Mouse (Mus musculus): Measurements from ENCODE around the gene Ush1g. TPM values are rescaled to one million over a fixed set of nuclear protein-coding genes. Genes with fewer than 3 reads are reported as not detected.

Gene Ush1g
- polyA plus RNA-seq, 1 experiment from 2014 or later = not detected

GRCm38 (mm10) chr11:115271052-115271451 lies 50.8 kb downstream of the Ush1g start:
- no peak overlapping the region for H3K27ac ChIP-seq (ENCODE audit: low read length)
- H3K4me3 ChIP-seq (ENCODE audit: low read length) = no peak overlapping the region
- H3K36me3 ChIP-seq (ENCODE audit: control insufficient read depth, insufficient read depth, low read length) = no peaks in the 10 kb centered on the region
- WGBS = 65% methylated on average over 9 of the region's 9 CpGs
- no peak for ATAC-seq (ENCODE audit: low read depth)
- no peak overlapping the region for H3K4me2 ChIP-seq (ENCODE audit: low read depth, low read length)
- no peaks in the 10 kb centered on the region for H3K9me3 ChIP-seq (ENCODE audit: control insufficient read depth, low read length)
- no peak overlapping the region for H3K9ac ChIP-seq (ENCODE audit: low read length)
- peaks cover 6% of the 10 kb centered on the region; the same call in 1 of the 2 replicates for H3K4me1 ChIP-seq (replicated peaks; ENCODE audit: control insufficient read depth, insufficient read depth, low read length)
- peaks cover 29% of the 10 kb centered on the region for H3K27me3 ChIP-seq (ENCODE audit: control insufficient read depth, insufficient read depth, low read depth, low read length)

GRCm38 (mm10) chr11:115270148-115270861 lies 51.5 kb downstream of the Ush1g start:
- no peaks in the 10 kb centered on the region for H3K9me3 ChIP-seq (ENCODE audit: control insufficient read depth, low read length)
- WGBS = 23% methylated on average over 19 of the region's 19 CpGs
- H3K9ac ChIP-seq (ENCODE audit: low read length) = no peak overlapping the region
- H3K36me3 ChIP-seq (ENCODE audit: control insufficient read depth, insufficient read depth, low read length) = no peaks in the 10 kb centered on the region
- peaks cover 4% of the 10 kb centered on the region; the same call in 1 of the 2 replicates for H3K4me1 ChIP-seq (replicated peaks; ENCODE audit: control insufficient read depth, insufficient read depth, low read length)
- H3K4me3 ChIP-seq (ENCODE audit: low read length) = no peak overlapping the region
- no peak overlapping the region for H3K4me2 ChIP-seq (ENCODE audit: low read depth, low read length)
- H3K27me3 ChIP-seq (ENCODE audit: control insufficient read depth, insufficient read depth, low read depth, low read length) = peaks cover 37% of the 10 kb centered on the region
- no peak overlapping the region for H3K27ac ChIP-seq (ENCODE audit: low read length)
- ATAC-seq (ENCODE audit: low read depth) = peak; percentile 18; the same call in 1 of the 2 replicates

- no peaks in the 10 kb centered on the region for H3K9me3 ChIP-seq (ENCODE audit: control insufficient read depth, low read length)
- H3K4me1 ChIP-seq (replicated peaks; ENCODE audit: control insufficient read depth, insufficient read depth, low read length) = peaks cover 4% of the 10 kb centered on the region; the same call in 1 of the 2 replicates
- H3K27me3 ChIP-seq (ENCODE audit: control insufficient read depth, insufficient read depth, low read depth, low read length) = peaks cover 45% of the 10 kb centered on the region
- no peak overlapping the region for H3K27ac ChIP-seq (ENCODE audit: low read length)
- H3K4me2 ChIP-seq (ENCODE audit: low read depth, low read length) = no peak overlapping the region
- no peak overlapping the region for H3K4me3 ChIP-seq (ENCODE audit: low read length)
- no peak overlapping the region for H3K9ac ChIP-seq (ENCODE audit: low read length)
- WGBS = 88% methylated on average over 27 of the region's 27 CpGs
- no peak for ATAC-seq (ENCODE audit: low read depth)
- no peaks in the 10 kb centered on the region for H3K36me3 ChIP-seq (ENCODE audit: control insufficient read depth, insufficient read depth, low read length)
Observed at GRCm38 (mm10) chr11:115269330-115270066, 52.3 kb downstream of the Ush1g start.

GRCm38 (mm10) chr11:115267958-115268357 lies 53.9 kb downstream of the Ush1g start:
- Histone ChIP-seq H3K9me3 (ENCODE audit: control insufficient read depth, low read length) (no peaks in the 10 kb centered on the region), H3K27me3 (ENCODE audit: control insufficient read depth, insufficient read depth, low read depth, low read length) (peaks cover 59% of the 10 kb centered on the region), H3K36me3 (ENCODE audit: control insufficient read depth, insufficient read depth, low read length) (no peaks in the 10 kb centered on the region), H3K4me1 (replicated peaks; ENCODE audit: control insufficient read depth, insufficient read depth, low read length) (peaks cover 4% of the 10 kb centered on the region; the same call in 1 of the 2 replicates), H3K4me3 (ENCODE audit: low read length) (no peak overlapping the region), H3K27ac (ENCODE audit: low read length) (no peak overlapping the region), H3K9ac (ENCODE audit: low read length) (no peak overlapping the region), H3K4me2 (ENCODE audit: low read depth, low read length) (no peak overlapping the region)
- 72% methylated on average over 11 of the region's 11 CpGs for WGBS
- no peak for ATAC-seq (ENCODE audit: low read depth)

- ATAC-seq (ENCODE audit: low read depth) = no peak
Observed at GRCm38 (mm10) chr11:115267061-115267883, 54.6 kb downstream of the Ush1g start, which contains the start of gene Grin2c. TSS of gene Grin2c (minus strand) at chr11:115267243.

GRCm38 (mm10) chr11:115266400-115266778 lies 55.5 kb downstream of the Ush1g start:
- Histone ChIP-seq H3K4me1 (replicated peaks; ENCODE audit: control insufficient read depth, insufficient read depth, low read length) (peaks cover 4% of the 10 kb centered on the region; the same call in 1 of the 2 replicates), H3K36me3 (ENCODE audit: control insufficient read depth, insufficient read depth, low read length) (no peaks in the 10 kb centered on the region), H3K27me3 (ENCODE audit: control insufficient read depth, insufficient read depth, low read depth, low read length) (peaks cover 74% of the 10 kb centered on the region), H3K9me3 (ENCODE audit: control insufficient read depth, low read length) (no peaks in the 10 kb centered on the region), H3K9ac (ENCODE audit: low read length) (peak overlapping the region; percentile 30; the same call in 1 of the 2 replicates), H3K4me2 (ENCODE audit: low read depth, low read length) (peak overlapping the region; percentile 53), H3K4me3 (ENCODE audit: low read length) (peak overlapping the region; percentile 36), H3K27ac (ENCODE audit: low read length) (no peak overlapping the region)
- ATAC-seq (ENCODE audit: low read depth) = no peak
- WGBS = under 1% methylated on average over 21 of the region's 22 CpGs

More at GRCm38 (mm10) chr11:115267061-115267883, 54.6 kb downstream of the Ush1g start, which contains the start of gene Grin2c:
- no peaks in the 10 kb centered on the region for H3K9me3 ChIP-seq (ENCODE audit: control insufficient read depth, low read length)
- H3K9ac ChIP-seq (ENCODE audit: low read length) = peak within 1 kb of the TSS; percentile 30
- H3K27ac ChIP-seq (ENCODE audit: low read length) = no peak within 1 kb of the TSS
- H3K4me1 ChIP-seq (replicated peaks; ENCODE audit: control insufficient read depth, insufficient read depth, low read length) = peaks cover 4% of the 10 kb centered on the region; the same call in 1 of the 2 replicates
- H3K4me2 ChIP-seq (ENCODE audit: low read depth, low read length) = peak within 1 kb of the TSS; percentile 53
- WGBS = 7% methylated on average over 33 of the region's 50 CpGs
- peak within 1 kb of the TSS; percentile 36 for H3K4me3 ChIP-seq (ENCODE audit: low read length)
- no peaks in the 10 kb centered on the region for H3K36me3 ChIP-seq (ENCODE audit: control insufficient read depth, insufficient read depth, low read length)
- peaks cover 65% of the 10 kb centered on the region for H3K27me3 ChIP-seq (ENCODE audit: control insufficient read depth, insufficient read depth, low read depth, low read length)

- Histone ChIP-seq H3K27me3 (ENCODE audit: control insufficient read depth, insufficient read depth, low read depth, low read length) (peaks cover 79% of the 10 kb centered on the region), H3K4me3 (ENCODE audit: low read length) (peak overlapping the region; percentile 36; the same call in 1 of the 2 replicates), H3K9ac (ENCODE audit: low read length) (no peak overlapping the region), H3K27ac (ENCODE audit: low read length) (no peak overlapping the region), H3K36me3 (ENCODE audit: control insufficient read depth, insufficient read depth, low read length) (no peaks in the 10 kb centered on the region), H3K9me3 (ENCODE audit: control insufficient read depth, low read length) (no peaks in the 10 kb centered on the region), H3K4me1 (replicated peaks; ENCODE audit: control insufficient read depth, insufficient read depth, low read length) (peaks cover 4% of the 10 kb centered on the region; the same call in 1 of the 2 replicates), H3K4me2 (ENCODE audit: low read depth, low read length) (no peak overlapping the region)
- WGBS = 3% methylated on average over 20 of the region's 20 CpGs
- ATAC-seq (ENCODE audit: low read depth) = no peak
Observed at GRCm38 (mm10) chr11:115265771-115266399, 56.0 kb downstream of the Ush1g start.

Measured in lung, embryonic 16.5 days (tissue).